9 mouse cellular contexts compared by ENCODE assay signal in genomic region chrX:155098024-155098423, GRCm38 (mm10). TPM values are rescaled to one million over a fixed set of nuclear protein-coding genes. Genes with fewer than 3 reads are reported as not detected.
DNase-seq lines count a peak whose midpoint lies in the region; ATAC-seq and TF ChIP-seq lines count a peak whose summit lies in the region.
"Had no signal": no experiment of that assay in that cellular context is flagged by ENCODE, and none has a peak within 500 bp of the region (broad histone marks: within the 10 kb centered on the region; RNA-seq: fewer than 3 reads in every experiment).

No protein-coding gene starts in this region.

- H3K36me3 ChIP-seq in hindbrain, embryonic 11.5 days (ENCODE audit: control insufficient read depth, insufficient read depth, low read length), result no peaks in the 10 kb centered on the region
- no peaks in the 10 kb centered on the region for H3K36me3 ChIP-seq in hindbrain, embryonic 13.5 days
- no peaks in the 10 kb centered on the region for H3K36me3 ChIP-seq in heart, postnatal 0 days (replicated peaks; ENCODE audit: control insufficient read depth, insufficient read depth, low read length)

- H3K27me3 ChIP-seq in hindbrain, embryonic 11.5 days (ENCODE audit: control insufficient read depth, insufficient read depth, low read length), result no peaks in the 10 kb centered on the region
- no peaks in the 10 kb centered on the region for H3K27me3 ChIP-seq in hindbrain, embryonic 13.5 days
- no peaks in the 10 kb centered on the region for H3K27me3 ChIP-seq in heart, postnatal 0 days (ENCODE audit: control insufficient read depth, insufficient read depth, low read length)

- peak; percentile 4 for DNase-seq in hindbrain, embryonic 11.5 days (ENCODE audit: low spot score)
- peak; percentile 8 to 14 for DNase-seq in right cerebral cortex, adult 2 months (ENCODE audit: low spot score in 2 of 2)
- no peak for DNase-seq in right cerebral cortex, postnatal 14 days
- DNase-seq in heart, postnatal 0 days (ENCODE audit: low spot score), result no peak
- peak; percentile 1 for DNase-seq in yolk sac, embryonic 10.5 days (ENCODE audit: low spot score)
- no peak for DNase-seq in spleen, postnatal 36 days (ENCODE audit: low spot score in 2 of 2)

- peak; percentile 34 for TF ChIP-seq CTCF in heart, postnatal 0 days (IDR thresholded peaks at IDR 0.05; ENCODE audit: low read depth)

- no peak overlapping the region for H3K9ac ChIP-seq in hindbrain, embryonic 11.5 days (ENCODE audit: low read depth, low read length)
- no peak overlapping the region for H3K9ac ChIP-seq in hindbrain, embryonic 13.5 days
- H3K9ac ChIP-seq in heart, postnatal 0 days (replicated peaks; ENCODE audit: low read depth, low read length), result no peak overlapping the region

- no peak for ATAC-seq in hindbrain, embryonic 11.5 days (ENCODE audit: low FRiP score)
- ATAC-seq in hindbrain, embryonic 13.5 days (ENCODE audit: low FRiP score), result no peak
- ATAC-seq in heart, postnatal 0 days (ENCODE audit: insufficient read depth, low read depth), result no peak

- no peaks in the 10 kb centered on the region for H3K4me1 ChIP-seq in hindbrain, embryonic 11.5 days (replicated peaks; ENCODE audit: control insufficient read depth, insufficient read depth, low read length)
- H3K4me1 ChIP-seq in hindbrain, embryonic 13.5 days (replicated peaks), result no peaks in the 10 kb centered on the region
- no peaks in the 10 kb centered on the region for H3K4me1 ChIP-seq in heart, postnatal 0 days (ENCODE audit: control insufficient read depth, insufficient read depth)

- H3K27ac ChIP-seq in hindbrain, embryonic 11.5 days (ENCODE audit: low read depth, low read length), result no peak overlapping the region
- no peak overlapping the region for H3K27ac ChIP-seq in hindbrain, embryonic 13.5 days
- no peak overlapping the region for H3K27ac ChIP-seq in heart, postnatal 0 days (ENCODE audit: low read depth)

- TF ChIP-seq EP300 in heart, postnatal 0 days (IDR thresholded peaks at IDR 0.05; ENCODE audit: low read depth), result no peak

- no peaks in the 10 kb centered on the region for H3K9me3 ChIP-seq in hindbrain, embryonic 11.5 days (ENCODE audit: control insufficient read depth, low read length)
- no peaks in the 10 kb centered on the region for H3K9me3 ChIP-seq in hindbrain, embryonic 13.5 days
- no peaks in the 10 kb centered on the region for H3K9me3 ChIP-seq in heart, postnatal 0 days (replicated peaks; ENCODE audit: control insufficient read depth, low read length)

- H3K4me2 ChIP-seq in hindbrain, embryonic 11.5 days (replicated peaks; ENCODE audit: low read depth, low read length), result no peak overlapping the region
- no peak overlapping the region for H3K4me2 ChIP-seq in hindbrain, embryonic 13.5 days
- H3K4me2 ChIP-seq in heart, postnatal 0 days (ENCODE audit: low read depth, low read length), result no peak overlapping the region

- no peak overlapping the region for H3K4me3 ChIP-seq in hindbrain, embryonic 11.5 days (ENCODE audit: low read depth, low read length)
- H3K4me3 ChIP-seq in hindbrain, embryonic 13.5 days, result no peak overlapping the region
- H3K4me3 ChIP-seq in heart, postnatal 0 days (ENCODE audit: low read depth, low read length), result no peak overlapping the region

RNA-seq across cellular contexts. Expression of gene Magea2, which starts 4.6 kb away (rescaled TPM):
- polyA plus RNA-seq in hindbrain, embryonic 11.5 days (2014; fragmentation: Nextera tagmentation; extraction: Ambion mirVana), result not detected in 2 replicates
- polyA plus RNA-seq in hindbrain, embryonic 13.5 days (2015; fragmentation: Nextera tagmentation; extraction: Ambion mirVana), result not detected in 2 replicates
- total RNA-seq in heart, postnatal 0 days (2014; rRNA removed; ENCODE audit: low replicate concordance), result not detected in 2 replicates
- polyA plus RNA-seq in heart, postnatal 0 days (2015; fragmentation: Nextera tagmentation; extraction: Ambion mirVana), result not detected in 2 replicates
- polyA plus RNA-seq: intestine, embryonic 14.5 days; neural tube, embryonic 11.5 days had no signal

RNA-seq across cellular contexts. Expression of gene Magea1, which starts 8.4 kb away (rescaled TPM):
- not detected in 2 replicates for polyA plus RNA-seq in hindbrain, embryonic 11.5 days (2014; fragmentation: Nextera tagmentation; extraction: Ambion mirVana)
- polyA plus RNA-seq in hindbrain, embryonic 13.5 days (2015; fragmentation: Nextera tagmentation; extraction: Ambion mirVana), result not detected in 2 replicates
- not detected in 2 replicates for total RNA-seq in heart, postnatal 0 days (2014; rRNA removed; ENCODE audit: low replicate concordance)
- polyA plus RNA-seq in heart, postnatal 0 days (2015; fragmentation: Nextera tagmentation; extraction: Ambion mirVana), result not detected in 2 replicates
- polyA plus RNA-seq: intestine, embryonic 14.5 days; neural tube, embryonic 11.5 days had no signal

RNA-seq across cellular contexts. Expression of gene Cldn34b2, which starts 30.2 kb away (rescaled TPM):
- polyA plus RNA-seq in hindbrain, embryonic 11.5 days (2014; fragmentation: Nextera tagmentation; extraction: Ambion mirVana), result not detected in 2 replicates
- not detected in 2 replicates for polyA plus RNA-seq in hindbrain, embryonic 13.5 days (2015; fragmentation: Nextera tagmentation; extraction: Ambion mirVana)
- total RNA-seq in heart, postnatal 0 days (2014; rRNA removed; ENCODE audit: low replicate concordance), result not detected in 2 replicates
- polyA plus RNA-seq in heart, postnatal 0 days (2015; fragmentation: Nextera tagmentation; extraction: Ambion mirVana), result not detected in 2 replicates
- polyA plus RNA-seq: intestine, embryonic 14.5 days; neural tube, embryonic 11.5 days had no signal

RNA-seq across cellular contexts. Expression of gene Magea5, which starts 35.1 kb away (rescaled TPM):
- polyA plus RNA-seq in hindbrain, embryonic 11.5 days (2014; fragmentation: Nextera tagmentation; extraction: Ambion mirVana), result not detected in 2 replicates
- polyA plus RNA-seq in hindbrain, embryonic 13.5 days (2015; fragmentation: Nextera tagmentation; extraction: Ambion mirVana), result not detected in 2 replicates
- not detected in 2 replicates for total RNA-seq in heart, postnatal 0 days (2014; rRNA removed; ENCODE audit: low replicate concordance)
- polyA plus RNA-seq in heart, postnatal 0 days (2015; fragmentation: Nextera tagmentation; extraction: Ambion mirVana), result not detected in 2 replicates
- polyA plus RNA-seq: intestine, embryonic 14.5 days; neural tube, embryonic 11.5 days had no signal

Comparison
In these comparisons a context has a peak if more than half of its experiments do, and no peak if none do; other contexts are left out.
1. DNase-seq: peak in hindbrain, embryonic 11.5 days (single experiment), right cerebral cortex, adult 2 months (2 of 2) and yolk sac, embryonic 10.5 days (single experiment); none in right cerebral cortex, postnatal 14 days (single experiment), heart, postnatal 0 days (single experiment) and spleen, postnatal 36 days (0 of 2).